Mouse (Mus musculus) heart, embryonic 11.5 days (tissue): ENCODE measurements around the gene Acr. TPM values are rescaled to one million over a fixed set of nuclear protein-coding genes. Genes with fewer than 3 reads are reported as not detected.

Experiments used
- ATAC-seq: fragments of 200-750 bp; cut with Nextera tagmentation; replicated peaks from 2 replicates; pipeline ENCODE4 v1.8.0; 2017; ENCODE audit warnings: moderate library complexity; ENCODE audit not compliant: insufficient number of reproducible peaks, low FRiP score, low TSS enrichment
- H3K27ac ChIP-seq: fragments of 300-500 bp; sonication (generic); 2 replicates; pipeline ENCODE4 v1.5.1; 2014; ENCODE audit warnings: mild to moderate bottlenecking, low read depth, low read length
- H3K27me3 ChIP-seq: fragments of 300-500 bp; sonication (generic); 2 replicates; pipeline ENCODE4 v1.6.1; 2014; ENCODE audit warnings: mild to moderate bottlenecking, low read length, mixed read lengths; ENCODE audit not compliant: control insufficient read depth, insufficient read depth
- H3K36me3 ChIP-seq: fragments of 300-500 bp; sonication (generic); 2 replicates; pipeline ENCODE4 v1.6.1; 2014; ENCODE audit warnings: mild to moderate bottlenecking, low read length, moderate library complexity, mixed read lengths; ENCODE audit not compliant: control insufficient read depth, insufficient read depth
- H3K4me1 ChIP-seq: fragments of 300-500 bp; sonication (generic); 2 replicates; pipeline ENCODE4 v1.6.1; 2014; ENCODE audit warnings: low read length; ENCODE audit not compliant: control insufficient read depth, insufficient read depth
- H3K4me2 ChIP-seq: fragments of 300-500 bp; sonication (generic); 2 replicates; pipeline ENCODE4 v1.6.1; 2014; ENCODE audit warnings: mild to moderate bottlenecking, moderate library complexity
- H3K4me3 ChIP-seq: fragments of 300-500 bp; sonication (generic); 2 replicates; pipeline ENCODE4 v1.5.1; 2014; ENCODE audit warnings: low read depth, low read length
- H3K9ac ChIP-seq: fragments of 300-500 bp; sonication (generic); 2 replicates; pipeline ENCODE4 v1.6.1; 2014; ENCODE audit warnings: mild to moderate bottlenecking, low read depth, low read length, moderate library complexity
- H3K9me3 ChIP-seq: fragments of 300-500 bp; sonication (generic); replicated peaks from 2 replicates; pipeline ENCODE4 v1.6.1; 2016; ENCODE audit warnings: low read length; ENCODE audit not compliant: control insufficient read depth
- WGBS: fragments of 180-500 bp; shearing (Covaris S2); extraction: QIAGEN DNeasy Blood & Tissue Kit; methylation state at CpG from one replicate; pipeline ENCODE4 v1.1.7; 2014; ENCODE audit not compliant: insufficient replicate concordance; 5-methylcytosine and 5-hydroxymethylcytosine counted together
- polyA plus RNA-seq: library from polyadenylated mRNA; unstranded; fragments of >200 nt; fragmentation: Nextera tagmentation; extraction: Ambion mirVana; gene quantifications from 2 replicates; pipeline ENCODE4 v1.2.1, GENCODE M21; 2014

Gene Acr
- polyA plus RNA-seq, 1 experiment from 2014 or later, result 0.20 TPM

GRCm38 (mm10) chr15:89533843-89534207 lies 34.3 kb upstream of the Acr start:
- Histone ChIP-seq H3K9me3 (no peaks in the 10 kb centered on the region), H3K4me3 (no peak overlapping the region), H3K27me3 (peaks cover 17% of the 10 kb centered on the region), H3K4me1 (0 out of 2 replicates have a peak, but pooled peaks cover 4% of the 10 kb centered on the region), H3K4me2 (no peak overlapping the region), H3K9ac (no peak overlapping the region), H3K36me3 (no peaks in the 10 kb centered on the region), H3K27ac (no peak overlapping the region)
- no peak for ATAC-seq
- 87% methylated on average over 10 of the region's 10 CpGs for WGBS

DNA sequence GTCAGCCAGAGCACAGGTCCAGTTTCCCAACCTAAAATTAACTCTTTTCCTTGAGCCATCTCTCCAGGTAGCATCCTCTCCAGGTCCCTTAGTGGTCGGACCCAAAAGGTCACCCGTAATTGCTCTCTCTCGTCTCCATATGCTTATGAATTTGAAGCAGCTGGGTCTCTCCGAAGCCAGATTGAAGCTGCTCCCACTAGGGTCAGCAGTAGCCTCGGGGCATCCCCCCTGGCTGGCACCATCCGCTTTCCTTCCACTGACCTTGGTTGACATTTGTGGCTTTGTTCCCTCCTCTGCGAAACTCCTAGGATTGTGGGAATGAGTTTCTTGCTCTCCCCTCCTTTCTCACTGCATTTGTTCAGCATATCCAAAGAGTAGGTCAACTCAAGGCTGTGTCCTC lies 24.0 kb upstream of the Acr start:
- Histone ChIP-seq H3K4me3 (no peak overlapping the region), H3K9me3 (no peaks in the 10 kb centered on the region), H3K27ac (no peak overlapping the region), H3K4me1 (0 out of 2 replicates have a peak, but pooled peaks cover 4% of the 10 kb centered on the region), H3K27me3 (peaks cover 22% of the 10 kb centered on the region), H3K9ac (no peak overlapping the region), H3K36me3 (no peaks in the 10 kb centered on the region; the same call in 1 of the 2 replicates), H3K4me2 (no peak overlapping the region)
- no peak for ATAC-seq
- 81% methylated on average over 7 of the region's 7 CpGs for WGBS

- no peak for ATAC-seq
- Histone ChIP-seq H3K9me3 (no peaks in the 10 kb centered on the region), H3K27me3 (peaks cover 26% of the 10 kb centered on the region), H3K27ac (no peak overlapping the region), H3K4me1 (0 out of 2 replicates have a peak, but pooled peaks cover 4% of the 10 kb centered on the region), H3K9ac (peak overlapping the region; percentile 54; the same call in 1 of the 2 replicates), H3K36me3 (no peaks in the 10 kb centered on the region; the same call in 1 of the 2 replicates), H3K4me2 (peak overlapping the region; percentile 86), H3K4me3 (peak overlapping the region; percentile 42)
- WGBS, result 67% methylated on average over 8 of the region's 8 CpGs
These were observed 20.8 kb upstream of the Acr start for GRCm38 (mm10) chr15:89547321-89547720.

- Histone ChIP-seq H3K9ac (peak overlapping the region; percentile 54), H3K4me2 (peak overlapping the region; percentile 86), H3K9me3 (no peaks in the 10 kb centered on the region), H3K4me1 (0 out of 2 replicates have a peak, but pooled peaks cover 4% of the 10 kb centered on the region), H3K27me3 (peaks cover 26% of the 10 kb centered on the region), H3K27ac (no peak overlapping the region), H3K4me3 (peak overlapping the region; percentile 42), H3K36me3 (no peaks in the 10 kb centered on the region; the same call in 1 of the 2 replicates)
- 29% methylated on average over 54 of the region's 58 CpGs for WGBS
- peak; percentile 64 for ATAC-seq
These were observed 20.1 kb upstream of the Acr start for GRCm38 (mm10) chr15:89547824-89548601.

DNA sequence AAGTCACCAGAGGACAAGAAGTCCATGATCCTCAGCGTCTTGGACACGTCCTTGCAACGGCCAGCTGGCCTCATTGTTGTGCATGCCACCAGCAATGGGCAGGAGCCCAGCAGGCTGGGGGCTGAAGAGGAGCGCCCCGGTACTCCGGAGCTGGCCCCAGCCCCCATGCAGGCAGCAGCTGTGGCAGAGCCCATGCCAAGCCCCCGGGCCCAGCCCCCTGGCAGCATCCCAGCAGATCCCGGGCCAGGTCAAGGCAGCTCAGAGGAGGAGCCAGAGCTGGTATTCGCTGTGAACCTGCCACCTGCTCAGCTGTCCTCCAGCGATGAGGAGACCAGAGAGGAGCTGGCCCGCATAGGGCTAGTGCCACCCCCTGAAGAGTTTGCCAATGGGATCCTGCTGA lies 19.3 kb upstream of the Acr start:
- peak overlapping the region; percentile 86 for H3K4me2 ChIP-seq
- no peaks in the 10 kb centered on the region; the same call in 1 of the 2 replicates for H3K36me3 ChIP-seq
- no peak overlapping the region for H3K27ac ChIP-seq
- H3K9ac ChIP-seq, result no peak overlapping the region
- 0 out of 2 replicates have a peak, but pooled peaks cover 4% of the 10 kb centered on the region for H3K4me1 ChIP-seq
- H3K4me3 ChIP-seq, result peak overlapping the region; percentile 42; the same call in 1 of the 2 replicates
- no peaks in the 10 kb centered on the region for H3K9me3 ChIP-seq
- 52% methylated on average over 11 of the region's 11 CpGs for WGBS
- ATAC-seq, result no peak
- H3K27me3 ChIP-seq, result peaks cover 26% of the 10 kb centered on the region

DNA sequence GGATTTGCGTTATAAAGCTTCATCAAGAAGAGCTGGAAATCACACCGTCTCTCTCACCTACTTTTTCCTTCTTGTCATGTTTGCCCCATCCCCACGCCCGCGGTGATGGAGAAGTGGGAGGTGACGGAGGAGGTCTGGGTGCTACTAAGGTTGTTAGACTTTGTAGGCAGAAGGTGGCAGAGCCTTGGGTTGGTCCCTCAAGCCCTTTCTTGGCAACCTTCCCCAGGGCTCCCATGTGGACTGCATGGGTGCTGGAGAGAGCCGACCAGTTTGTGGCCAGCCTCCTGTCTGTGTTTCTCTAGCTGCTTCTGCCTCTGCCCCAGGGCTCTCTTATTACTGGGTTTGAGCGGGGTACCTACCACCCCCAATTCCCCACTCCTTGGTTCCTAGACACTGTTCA lies 17.6 kb upstream of the Acr start:
- ATAC-seq, result no peak
- Histone ChIP-seq H3K27ac (no peak overlapping the region), H3K4me1 (0 out of 2 replicates have a peak, but pooled peaks cover 4% of the 10 kb centered on the region), H3K27me3 (peaks cover 29% of the 10 kb centered on the region), H3K36me3 (no peaks in the 10 kb centered on the region; the same call in 1 of the 2 replicates), H3K9me3 (no peaks in the 10 kb centered on the region), H3K4me2 (no peak overlapping the region), H3K9ac (no peak overlapping the region), H3K4me3 (no peak overlapping the region)
- 80% methylated on average over 8 of the region's 8 CpGs for WGBS

DNA sequence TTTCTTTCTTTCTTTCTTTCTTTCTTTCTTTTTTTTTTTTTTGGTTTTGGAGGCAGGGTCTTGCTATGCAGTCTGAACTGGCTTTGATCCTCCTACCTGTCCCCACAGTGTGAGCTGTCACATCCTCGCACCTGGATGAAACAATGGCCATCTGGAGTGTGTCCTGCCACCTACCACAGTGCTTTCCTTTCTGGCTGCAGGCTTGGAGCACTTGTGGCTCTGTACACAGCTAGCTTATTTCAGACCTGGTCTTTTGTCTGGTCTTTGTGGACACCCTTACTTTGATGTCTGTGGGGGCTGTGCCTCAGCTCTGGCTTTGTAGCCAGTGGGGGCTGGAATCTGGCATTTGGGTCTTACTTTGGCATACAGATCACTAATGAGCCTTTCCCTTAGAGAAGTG lies 16.4 kb upstream of the Acr start:
- Histone ChIP-seq H3K27me3 (peaks cover 35% of the 10 kb centered on the region), H3K4me1 (0 out of 2 replicates have a peak, but pooled peaks cover 4% of the 10 kb centered on the region), H3K9me3 (no peaks in the 10 kb centered on the region), H3K4me2 (no peak overlapping the region), H3K4me3 (no peak overlapping the region), H3K36me3 (no peaks in the 10 kb centered on the region), H3K27ac (no peak overlapping the region), H3K9ac (no peak overlapping the region)
- 77% methylated on average over 1 of the region's 1 CpGs for WGBS
- no peak for ATAC-seq

DNA sequence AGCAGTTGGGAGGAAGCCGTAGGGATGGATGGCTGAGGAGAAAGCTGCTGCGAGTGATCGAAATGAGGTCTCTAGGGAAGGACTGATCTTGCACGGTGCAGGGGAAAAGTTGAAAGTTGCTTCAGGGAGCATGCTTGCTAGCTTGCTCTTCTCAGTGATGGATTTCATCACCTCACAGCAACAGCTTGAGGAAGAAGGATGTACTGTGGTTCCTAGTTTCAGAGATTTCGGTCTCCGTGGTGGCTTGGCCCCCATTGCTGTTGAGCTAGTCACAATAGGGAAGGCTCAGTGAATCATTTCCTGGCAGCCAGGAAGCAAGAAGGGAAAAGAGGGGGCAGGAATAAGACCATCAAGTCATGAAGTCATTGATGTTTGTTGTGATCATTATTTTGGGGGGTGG lies 12.5 kb upstream of the Acr start:
- no peaks in the 10 kb centered on the region for H3K36me3 ChIP-seq
- no peak for ATAC-seq
- no peak overlapping the region for H3K27ac ChIP-seq
- no peak overlapping the region for H3K9ac ChIP-seq
- peaks cover 38% of the 10 kb centered on the region for H3K27me3 ChIP-seq
- peaks cover 13% of the 10 kb centered on the region for H3K4me1 ChIP-seq
- no peak overlapping the region for H3K4me3 ChIP-seq
- H3K4me2 ChIP-seq, result no peak overlapping the region
- no peaks in the 10 kb centered on the region for H3K9me3 ChIP-seq
- 75% methylated on average over 6 of the region's 6 CpGs for WGBS
